Mouse (Mus musculus) kidney, adult 2 months (tissue): Measurements from ENCODE around the gene Rplp0.

Source experiments
- CTCF ChIP-seq: fragments of 200-500 bp; conservative IDR thresholded peaks from 2 replicates; pipeline ENCODE4 v1.5.1; 2011; ENCODE audit warnings: low read depth, mild to moderate bottlenecking, control low read depth, low read length, moderate library complexity, mixed read lengths; ENCODE audit not compliant: insufficient read depth, insufficient read length
- POLR2A ChIP-seq: fragments of 200-500 bp; IDR thresholded peaks from one replicate; pipeline ENCODE4 v1.6.1; 2011; ENCODE audit warnings: low read depth, low read length, control low read depth

DNA sequence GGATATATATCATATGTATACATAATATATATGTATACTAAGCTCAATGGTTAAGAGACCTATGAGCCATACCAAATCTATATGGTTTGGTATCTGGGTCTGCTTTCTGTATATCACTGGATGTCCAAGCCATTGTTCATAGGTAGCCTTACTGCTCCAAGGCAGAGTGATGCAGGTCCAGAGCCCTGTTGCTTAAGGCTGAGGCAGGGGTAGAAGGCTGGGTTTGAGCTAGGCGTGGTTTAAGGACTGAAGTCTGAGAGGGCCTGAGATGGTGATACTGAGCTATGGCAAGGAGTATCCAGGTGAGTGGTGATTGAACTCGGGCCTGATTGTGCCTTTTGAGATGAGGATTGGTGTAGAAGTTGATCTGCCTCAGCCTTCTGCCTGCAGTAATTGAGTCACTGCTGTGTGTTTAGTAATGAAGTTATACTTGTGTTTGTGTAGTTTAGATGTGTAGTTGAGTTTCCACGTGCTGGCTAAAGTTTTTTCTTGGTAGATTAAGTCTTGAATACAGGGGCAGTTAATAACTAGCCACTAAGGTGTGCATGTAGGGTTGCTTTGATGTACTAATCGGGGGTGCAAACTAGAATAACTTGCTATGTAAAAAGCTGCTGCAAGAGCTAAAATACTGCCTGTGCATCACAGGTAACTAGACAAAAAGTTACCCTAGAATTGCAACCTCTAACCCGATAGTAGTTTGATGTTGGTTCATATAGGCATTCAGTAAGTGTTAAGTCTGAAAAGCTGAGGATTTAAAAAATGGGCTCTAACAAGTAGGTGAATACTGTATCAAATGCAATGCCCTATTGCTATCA, 4.7 kb downstream of the Rplp0 start:
- TF ChIP-seq CTCF: no peak
- TF ChIP-seq POLR2A: no peak
